Mouse (Mus musculus) lung, postnatal 0 days (tissue): Measurements from ENCODE around the gene Tha1. TPM values are rescaled to one million over a fixed set of nuclear protein-coding genes. Genes with fewer than 3 reads are reported as not detected.

Experiments used
- ATAC-seq: fragments of 200-750 bp; cut with Nextera tagmentation; 2 replicates; pipeline ENCODE4 v1.8.0; 2017; ENCODE audit warnings: moderate library complexity
- DNase-seq: peaks from one replicate; pipeline ENCODE4 v3.0.0-alpha.2; 2016; ENCODE audit warnings: low spot score
- H3K27ac ChIP-seq: fragments of 300-500 bp; sonication (generic); 2 replicates; pipeline ENCODE4 v1.5.1; 2014; ENCODE audit warnings: antibody characterized with exemption, mild to moderate bottlenecking, low read length, mixed read lengths
- H3K27me3 ChIP-seq: fragments of 300-500 bp; sonication (generic); replicated peaks from 2 replicates; pipeline ENCODE4 v1.6.1; 2014; ENCODE audit warnings: low read length, mixed read lengths; ENCODE audit not compliant: insufficient read depth
- H3K36me3 ChIP-seq: fragments of 300-500 bp; sonication (generic); 2 replicates; pipeline ENCODE4 v1.6.1; 2014; ENCODE audit warnings: low read length, mixed read lengths; ENCODE audit not compliant: insufficient read depth
- H3K4me1 ChIP-seq: fragments of 300-500 bp; sonication (generic); 2 replicates; pipeline ENCODE4 v1.6.1; 2014; ENCODE audit warnings: antibody characterized with exemption, low read depth, low read length, mixed read lengths; ENCODE audit not compliant: insufficient read depth
- H3K4me2 ChIP-seq: fragments of 300-500 bp; sonication (generic); replicated peaks from 2 replicates; pipeline ENCODE4 v1.6.1; 2014; ENCODE audit warnings: low read depth, mild to moderate bottlenecking, low read length, moderate library complexity, mixed read lengths
- H3K4me3 ChIP-seq: fragments of 300-500 bp; sonication (generic); 2 replicates; pipeline ENCODE4 v1.5.1; 2014; ENCODE audit warnings: low read depth, low read length
- H3K9ac ChIP-seq: fragments of 300-500 bp; sonication (generic); replicated peaks from 2 replicates; pipeline ENCODE4 v1.6.1; 2014; ENCODE audit warnings: low read depth, mild to moderate bottlenecking
- H3K9me3 ChIP-seq: fragments of 300-500 bp; sonication (generic); 2 replicates; pipeline ENCODE4 v1.6.1; 2016; ENCODE audit warnings: low read length, mixed read lengths
- CTCF ChIP-seq: IDR thresholded peaks from 2 replicates; pipeline ENCODE4 v1.5.1; 2016; ENCODE audit warnings: antibody characterized with exemption, mild to moderate bottlenecking
- EP300 ChIP-seq: IDR thresholded peaks from 2 replicates; pipeline ENCODE4 v1.6.1; 2016; ENCODE audit warnings: antibody characterized with exemption, mild to moderate bottlenecking, control low read depth
- WGBS: fragments of 180-500 bp; shearing (Covaris S2); extraction: QIAGEN DNeasy Blood & Tissue Kit; methylation state at CpG from one replicate; pipeline ENCODE4 v1.1.7; 2014; 5-methylcytosine and 5-hydroxymethylcytosine counted together
- polyA plus RNA-seq: library from polyadenylated mRNA; unstranded; fragments of >200 nt; fragmentation: Nextera tagmentation; extraction: Ambion mirVana; gene quantifications from 2 replicates; pipeline ENCODE4 v1.2.1, GENCODE M21; 2015

Tha1 gene
- polyA plus RNA-seq, 1 experiment from 2014 or later = 6.3 TPM

DNA sequence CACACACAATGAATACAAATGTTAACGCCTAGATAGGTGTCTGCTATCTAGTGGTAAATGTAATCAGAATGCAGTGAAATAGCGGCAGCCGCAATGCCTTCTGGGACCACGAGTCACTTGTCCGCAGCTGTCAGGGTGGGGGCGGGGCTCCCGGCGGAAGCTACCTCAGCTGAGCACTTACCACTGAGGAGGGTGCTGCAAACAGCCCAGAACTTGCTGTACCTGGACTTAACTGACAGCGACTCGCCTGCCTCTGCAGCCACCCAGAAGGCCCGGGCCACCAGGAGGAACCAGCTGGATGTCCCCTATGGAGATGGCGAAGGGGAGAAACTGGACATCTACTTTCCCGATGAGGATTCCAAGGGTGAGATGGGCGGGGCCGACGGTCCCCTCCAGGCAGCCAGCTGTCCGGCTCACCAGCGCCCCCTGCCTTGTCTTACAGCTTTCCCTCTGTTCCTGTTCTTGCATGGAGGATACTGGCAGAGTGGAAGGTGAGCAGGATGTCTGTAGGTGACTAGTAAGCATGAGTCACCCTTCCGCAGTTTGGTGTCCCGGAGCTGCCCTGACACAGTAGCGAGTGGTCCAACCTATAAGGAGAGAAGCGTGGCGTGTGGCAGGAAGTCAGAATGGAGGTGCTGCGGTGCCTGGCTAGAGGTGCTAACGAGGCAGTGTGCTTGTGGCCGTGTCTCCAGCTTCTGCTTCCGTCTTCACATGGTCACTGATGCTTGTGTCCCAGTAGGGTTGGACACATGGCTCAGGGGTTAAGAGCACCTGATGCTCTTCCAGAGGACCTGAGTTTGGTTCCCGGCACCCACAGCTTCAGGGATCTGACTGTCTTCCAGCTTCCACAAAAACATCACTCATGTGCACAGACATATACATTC is 41.0 kb downstream of the Tha1 start:
- WGBS = 19% methylated on average over 28 of the region's 28 CpGs
- Histone ChIP-seq H3K4me1 (peaks cover 33% of the 10 kb centered on the region; the same call in 1 of the 2 replicates), H3K9me3 (no peaks in the 10 kb centered on the region), H3K9ac (no peak overlapping the region), H3K4me3 (peak overlapping the region; percentile 19; the same call in 1 of the 2 replicates), H3K4me2 (peak overlapping the region; percentile 47), H3K36me3 (no peaks in the 10 kb centered on the region), H3K27ac (no peak overlapping the region), H3K27me3 (no peaks in the 10 kb centered on the region)
- peak; percentile 89 for DNase-seq
- ATAC-seq = peak; percentile 63
- TF ChIP-seq EP300 = no peak
- peak; percentile 86 for TF ChIP-seq CTCF

- ATAC-seq = peak; percentile 40
- Histone ChIP-seq H3K4me3 (no peak overlapping the region), H3K4me1 (peaks cover 44% of the 10 kb centered on the region), H3K9ac (no peak overlapping the region), H3K9me3 (no peaks in the 10 kb centered on the region), H3K27ac (peak overlapping the region; percentile 73), H3K4me2 (no peak overlapping the region), H3K27me3 (no peaks in the 10 kb centered on the region), H3K36me3 (no peaks in the 10 kb centered on the region)
- peak; percentile 75 for DNase-seq
- WGBS = 40% methylated on average over 9 of the region's 9 CpGs
- TF ChIP-seq EP300 (peak; percentile 52), CTCF (peak; percentile 5; the same call in 1 of the 2 replicates)
Measured at GRCm38 (mm10) chr11:117830401-117830800, 42.9 kb downstream of the Tha1 start.

DNA sequence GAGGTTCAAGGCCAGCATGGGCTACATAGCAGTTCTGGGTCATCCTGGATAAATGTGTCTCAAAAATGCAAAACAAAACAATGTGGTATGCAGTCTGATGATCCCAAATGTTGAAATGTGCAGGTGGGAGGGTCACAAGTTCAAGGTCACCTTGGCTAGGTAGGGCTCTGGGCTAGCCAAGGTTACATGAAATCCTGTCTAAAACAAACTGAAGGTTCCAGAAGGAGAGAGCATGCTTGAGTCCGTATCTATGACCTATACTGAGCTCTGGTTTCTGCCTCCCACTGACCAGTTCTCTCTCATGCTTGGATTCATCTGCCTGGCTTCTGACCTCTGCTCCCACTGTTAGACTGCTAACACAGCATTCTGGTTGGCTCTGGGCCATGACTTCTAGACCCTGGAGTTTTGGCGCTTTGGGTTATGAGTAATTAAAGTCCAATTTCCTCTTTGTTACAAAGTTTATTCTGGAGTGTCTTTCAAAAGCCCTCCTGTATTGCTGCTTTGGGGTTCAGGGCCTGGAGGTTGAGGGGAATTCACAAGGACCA is 43.5 kb downstream of the Tha1 start:
- Histone ChIP-seq H3K4me2 (no peak overlapping the region), H3K4me1 (peaks cover 51% of the 10 kb centered on the region), H3K36me3 (no peaks in the 10 kb centered on the region), H3K9me3 (no peaks in the 10 kb centered on the region), H3K9ac (no peak overlapping the region), H3K27me3 (no peaks in the 10 kb centered on the region), H3K4me3 (no peak overlapping the region), H3K27ac (peak overlapping the region; percentile 73)
- WGBS = 34% methylated on average over 2 of the region's 2 CpGs
- TF ChIP-seq EP300 (no peak), CTCF (no peak)
- DNase-seq (peak; percentile 68), ATAC-seq (no peak)

- peak; percentile 69 for DNase-seq
Measured at GRCm38 (mm10) chr11:117828888-117829604, 44.2 kb downstream of the Tha1 start.

GRCm38 (mm10) chr11:117828149-117828887 is 45.0 kb downstream of the Tha1 start:
- no peaks in the 10 kb centered on the region for H3K36me3 ChIP-seq
- H3K27ac ChIP-seq = peak overlapping the region; percentile 58; the same call in 1 of the 2 replicates
- ATAC-seq = peak; percentile 29; the same call in 1 of the 2 replicates
- WGBS = 39% methylated on average over 18 of the region's 18 CpGs
- H3K4me2 ChIP-seq = no peak overlapping the region
- H3K27me3 ChIP-seq = no peaks in the 10 kb centered on the region
- peaks cover 60% of the 10 kb centered on the region for H3K4me1 ChIP-seq
- no peaks in the 10 kb centered on the region for H3K9me3 ChIP-seq
- TF ChIP-seq CTCF = no peak
- TF ChIP-seq EP300 = no peak
- no peak overlapping the region for H3K4me3 ChIP-seq
- H3K9ac ChIP-seq = no peak overlapping the region
- DNase-seq = peak; percentile 87

More at GRCm38 (mm10) chr11:117828888-117829604, 44.2 kb downstream of the Tha1 start:
- no peak for TF ChIP-seq EP300
- no peak for TF ChIP-seq CTCF
- 32% methylated on average over 9 of the region's 9 CpGs for WGBS
- no peaks in the 10 kb centered on the region for H3K27me3 ChIP-seq
- H3K27ac ChIP-seq = peak overlapping the region; percentile 58
- no peaks in the 10 kb centered on the region for H3K36me3 ChIP-seq
- H3K4me3 ChIP-seq = no peak overlapping the region
- H3K4me1 ChIP-seq = peaks cover 55% of the 10 kb centered on the region
- H3K9ac ChIP-seq = no peak overlapping the region
- no peak for ATAC-seq
- H3K4me2 ChIP-seq = no peak overlapping the region
- no peaks in the 10 kb centered on the region for H3K9me3 ChIP-seq
